Mouse (Mus musculus) neutrophil, adult 83 days (primary cell): ENCODE results near the gene Pole4. TPM values are rescaled to one million over a fixed set of nuclear protein-coding genes. Genes with fewer than 3 reads are reported as not detected.

Experiments
- total RNA-seq, 2 experiments: library from RNA; stranded (reverse); gene quantifications; one replicate each; pipeline ENCODE4 v1.2.4; 2023

Gene Pole4
- 10 to 100 TPM; 21.0 to 28.0 TPM for total RNA-seq

GRCm38 (mm10) chr6:82705221-82705620 lies at the start of gene Pole4:
Pole4 (minus strand) TSS chr6:82705365.

Other genes with a start within 250 kb of the Pole4 start
- 10 to 100 TPM; 74.2 to 77.4 TPM for gene Hk2, start 69.1 kb upstream of the Pole4 start, total RNA-seq
- gene Sema4f, start 234.4 kb upstream of the Pole4 start, total RNA-seq: 10 to 100 TPM; 19.7 to 22.7 TPM
- gene M1ap, start 241.5 kb upstream of the Pole4 start, total RNA-seq: 1 to 10 TPM; 2.4 to 4.5 TPM